8 mouse cellular contexts compared by ENCODE assay signal in the genomic region with DNA sequence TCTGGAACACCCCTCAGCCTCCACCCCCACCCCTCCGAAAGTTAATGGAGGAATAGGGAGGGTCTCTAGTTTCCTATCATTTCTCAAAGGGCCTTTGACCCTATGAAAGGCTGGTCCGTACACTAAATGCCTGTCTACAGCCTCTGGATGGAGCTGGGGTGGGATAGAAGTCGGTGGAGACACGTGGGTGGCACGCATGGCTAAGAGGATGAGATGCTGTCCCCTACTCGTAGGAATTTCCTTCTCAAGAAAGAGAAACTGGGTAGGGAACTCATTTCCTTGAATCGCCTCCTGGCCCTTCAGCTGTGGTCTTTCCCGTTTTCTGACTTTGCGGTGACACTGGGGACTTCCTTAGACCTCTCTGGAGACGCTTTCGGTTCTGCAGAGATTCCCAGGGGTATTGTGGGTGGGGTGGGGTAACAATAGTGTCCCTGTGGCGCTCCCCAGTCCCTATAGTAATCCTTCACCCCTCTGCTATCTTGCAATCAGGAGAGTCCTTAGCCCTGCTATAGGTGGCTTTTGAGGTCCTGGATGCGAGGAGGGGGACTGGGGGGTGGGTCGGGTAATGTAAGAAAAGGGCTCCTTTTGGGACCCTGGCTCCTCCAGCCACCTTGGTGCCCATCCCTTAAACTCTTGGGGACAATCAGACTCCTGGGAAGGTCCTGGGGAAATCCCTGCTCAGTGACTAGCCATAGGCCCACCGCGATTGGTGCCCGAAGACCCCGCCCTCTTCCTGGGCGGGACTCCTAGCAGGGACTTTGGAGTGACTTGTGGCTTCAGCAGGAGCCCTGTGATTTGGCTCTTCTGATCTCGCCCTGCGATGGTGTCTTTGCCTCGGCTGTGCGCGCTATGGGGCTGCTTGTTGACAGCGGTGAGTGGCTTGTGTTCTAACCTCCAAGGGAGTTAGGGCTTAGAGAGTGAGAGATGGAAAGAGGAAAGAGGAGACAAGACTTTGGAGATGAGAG. TPM values are rescaled to one million over a fixed set of nuclear protein-coding genes. Genes with fewer than 3 reads are reported as not detected.
DNase-seq lines count a peak whose midpoint lies in the region; ATAC-seq lines count a peak whose summit lies in the region.

TSS of gene Cd40 (plus strand) at position 740 of the 965 bp plus-strand sequence.

- no peaks in the 10 kb centered on the region for H3K9me3 ChIP-seq in embryonic facial prominence, embryonic 15.5 days (replicated peaks)
- H3K9me3 ChIP-seq in heart, embryonic 16.5 days (replicated peaks; ENCODE audit: control insufficient read depth, low read length) = no peaks in the 10 kb centered on the region
- no peaks in the 10 kb centered on the region for H3K9me3 ChIP-seq in kidney, embryonic 16.5 days (ENCODE audit: low read length)

- no peaks in the 10 kb centered on the region for H3K36me3 ChIP-seq in embryonic facial prominence, embryonic 15.5 days
- no peaks in the 10 kb centered on the region for H3K36me3 ChIP-seq in heart, embryonic 16.5 days (ENCODE audit: control insufficient read depth, insufficient read depth)
- H3K36me3 ChIP-seq in kidney, embryonic 16.5 days (ENCODE audit: insufficient read depth, low read length) = no peaks in the 10 kb centered on the region

- peak; percentile 64 for DNase-seq in adrenal gland, adult 8-10 months
- DNase-seq in lung, postnatal 25 days (ENCODE audit: low spot score) = peak; percentile 86
- peak; percentile 38 for DNase-seq in skeletal muscle tissue, adult 2 months (ENCODE audit: low read depth, low spot score)
- no peak for DNase-seq in frontal cortex, postnatal 25 days (ENCODE audit: low spot score in 2 of 2)
- DNase-seq in left cerebral cortex, adult 11 months (ENCODE audit: low spot score) = no peak

- 11% methylated on average over 25 of the region's 25 CpGs for WGBS in embryonic facial prominence, embryonic 15.5 days
- WGBS in heart, embryonic 16.5 days = 6% methylated on average over 25 of the region's 25 CpGs
- 13% methylated on average over 25 of the region's 25 CpGs for WGBS in kidney, embryonic 16.5 days

- H3K4me1 ChIP-seq in embryonic facial prominence, embryonic 15.5 days = peaks cover 7% of the 10 kb centered on the region; the same call in 1 of the 2 replicates
- peaks cover 6% of the 10 kb centered on the region; the same call in 1 of the 2 replicates for H3K4me1 ChIP-seq in heart, embryonic 16.5 days (ENCODE audit: control insufficient read depth, insufficient read depth, low read length)
- peaks cover 6% of the 10 kb centered on the region for H3K4me1 ChIP-seq in kidney, embryonic 16.5 days (ENCODE audit: insufficient read depth, low read length)

- H3K27ac ChIP-seq in embryonic facial prominence, embryonic 15.5 days (replicated peaks) = no peak within 1 kb of the TSS
- no peak within 1 kb of the TSS for H3K27ac ChIP-seq in heart, embryonic 16.5 days (ENCODE audit: low read length)
- H3K27ac ChIP-seq in kidney, embryonic 16.5 days (ENCODE audit: low read length) = no peak within 1 kb of the TSS

- ATAC-seq in embryonic facial prominence, embryonic 15.5 days (ENCODE audit: insufficient number of reproducible peaks, low FRiP score, low TSS enrichment, low read depth) = peak; percentile 45; the same call in 1 of the 2 replicates
- peak; percentile 80 for ATAC-seq in heart, embryonic 16.5 days (replicated peaks; ENCODE audit: extremely low read depth, insufficient read depth, low FRiP score)
- ATAC-seq in kidney, embryonic 16.5 days (ENCODE audit: low FRiP score, low TSS enrichment) = peak; percentile 92

- peak within 1 kb of the TSS; percentile 45 for H3K4me2 ChIP-seq in embryonic facial prominence, embryonic 15.5 days (replicated peaks)
- peak within 1 kb of the TSS; percentile 62 for H3K4me2 ChIP-seq in heart, embryonic 16.5 days (ENCODE audit: low read depth, low read length)
- H3K4me2 ChIP-seq in kidney, embryonic 16.5 days (replicated peaks; ENCODE audit: low read depth, low read length) = peak within 1 kb of the TSS; percentile 58

- H3K9ac ChIP-seq in embryonic facial prominence, embryonic 15.5 days = no peak within 1 kb of the TSS
- peak within 1 kb of the TSS; percentile 42 for H3K9ac ChIP-seq in heart, embryonic 16.5 days (ENCODE audit: low read length)
- H3K9ac ChIP-seq in kidney, embryonic 16.5 days (replicated peaks; ENCODE audit: low read length) = peak within 1 kb of the TSS; percentile 54; the same call in 1 of the 2 replicates

- H3K27me3 ChIP-seq in embryonic facial prominence, embryonic 15.5 days = peaks cover 7% of the 10 kb centered on the region; the same call in 1 of the 2 replicates
- peaks cover 10% of the 10 kb centered on the region for H3K27me3 ChIP-seq in heart, embryonic 16.5 days (ENCODE audit: control insufficient read depth, insufficient read depth, low read length)
- H3K27me3 ChIP-seq in kidney, embryonic 16.5 days (ENCODE audit: insufficient read depth, low read length) = peaks cover 8% of the 10 kb centered on the region; the same call in 1 of the 2 replicates

- peak within 1 kb of the TSS; percentile 31 for H3K4me3 ChIP-seq in embryonic facial prominence, embryonic 15.5 days (replicated peaks)
- peak within 1 kb of the TSS; percentile 46 for H3K4me3 ChIP-seq in heart, embryonic 16.5 days (ENCODE audit: low read length)
- H3K4me3 ChIP-seq in kidney, embryonic 16.5 days (ENCODE audit: low read length) = peak within 1 kb of the TSS; percentile 35

RNA-seq across cellular contexts. Expression of gene Cd40, which starts in this region (rescaled TPM):
- total RNA-seq in adrenal gland, adult 8-10 months (2022) = 1 to 10 TPM; 2.3 to 4.9 (median 3.3) TPM
- polyA plus RNA-seq in embryonic facial prominence, embryonic 15.5 days (2015; fragmentation: Nextera tagmentation; extraction: Ambion mirVana) = 4.7 and 7.7 TPM in 2 replicates
- polyA plus RNA-seq in heart, embryonic 16.5 days (2015; fragmentation: Nextera tagmentation; extraction: Ambion mirVana) = 7.8 and 9.2 TPM in 2 replicates
- polyA plus RNA-seq in kidney, embryonic 16.5 days (2015; fragmentation: Nextera tagmentation; extraction: Ambion mirVana) = 9.3 and 12.5 TPM in 2 replicates

Comparison
In these comparisons a context has a peak if more than half of its experiments do, and no peak if none do; other contexts are left out.
1. DNase-seq: peak in adrenal gland, adult 8-10 months (single experiment), lung, postnatal 25 days (single experiment) and skeletal muscle tissue, adult 2 months (single experiment); none in frontal cortex, postnatal 25 days (0 of 2) and left cerebral cortex, adult 11 months (single experiment).
2. Peak in every context shown above with its lines, with median percentiles within 50 percentile points of each other: ATAC-seq, H3K4me2 ChIP-seq and H3K4me3 ChIP-seq.